Mouse (Mus musculus) embryo, embryonic 10 days (tissue): ENCODE measurements around the gene Gm38392.
A peak's percentile ranks its signal among the peaks of the same experiment; 100 is the strongest.
"Not testable (repeated sequence)": the region's sequence is repeated elsewhere in the genome, so short reads cannot be mapped to it uniquely, and the experiment has no call there.

Experiments
- DNase-seq: peaks from one replicate; pipeline ENCODE4 v3.0.0-alpha.2; 2015; ENCODE audit warnings: low spot score

Gene Gm38392

GRCm38 (mm10) chr3:88287110-88287509, at the start of gene Gm38392:
Gene Gm38392 (minus strand): TSS chr3:88287210.
- no peak for DNase-seq

GRCm38 (mm10) chr3:88336058-88337013, 49.3 kb upstream of the Gm38392 start, which contains the start of the genes Tmem79 and Smg5:
Gene Tmem79 (minus strand): TSS chr3:88336148.
Gene Smg5 (plus strand): TSS chr3:88336260.
- DNase-seq = peak; percentile 98

GRCm38 (mm10) chr3:88335436-88336053, 48.5 kb upstream of the Gm38392 start:
- no peak for DNase-seq

- peak; percentile 10 for DNase-seq
These were observed 48.0 kb upstream of the Gm38392 start for GRCm38 (mm10) chr3:88334902-88335435.

- DNase-seq = no peak
These were observed 47.1 kb upstream of the Gm38392 start for GRCm38 (mm10) chr3:88334029-88334658.

GRCm38 (mm10) chr3:88331282-88331681, 44.3 kb upstream of the Gm38392 start:
- peak; percentile 69 for DNase-seq

- no peak for DNase-seq
These were observed 41.9 kb upstream of the Gm38392 start for GRCm38 (mm10) chr3:88328956-88329355.

GRCm38 (mm10) chr3:88324951-88325405, 38.0 kb upstream of the Gm38392 start, which contains the start of gene Glmp:
Gene Glmp (plus strand): TSS chr3:88325023.
- peak; percentile 82 for DNase-seq

GRCm38 (mm10) chr3:88299172-88299571, 12.2 kb upstream of the Gm38392 start:
- DNase-seq = no peak

- DNase-seq = no peak
These were observed 10.4 kb upstream of the Gm38392 start for GRCm38 (mm10) chr3:88297321-88297851.

GRCm38 (mm10) chr3:88296561-88297318, 9.7 kb upstream of the Gm38392 start, which contains the start of the genes Tsacc and Cct3:
Gene Tsacc (minus strand): TSS chr3:88296999.
Gene Cct3 (plus strand): TSS chr3:88297116.
- peak; percentile 98 for DNase-seq

GRCm38 (mm10) chr3:88296110-88296560, 9.1 kb upstream of the Gm38392 start:
- DNase-seq = no peak

- DNase-seq = not testable (repeated sequence)
These were observed 8.3 kb upstream of the Gm38392 start for GRCm38 (mm10) chr3:88295272-88295671.

GRCm38 (mm10) chr3:88291970-88292369, 5.0 kb upstream of the Gm38392 start:
- peak; percentile 33 for DNase-seq

- DNase-seq = not testable (repeated sequence)
These were observed 1.2 kb upstream of the Gm38392 start for GRCm38 (mm10) chr3:88288133-88288713.

GRCm38 (mm10) chr3:88285565-88285895, 1.5 kb downstream of the Gm38392 start:
- DNase-seq = not testable (repeated sequence)

- not testable (repeated sequence) for DNase-seq
These were observed 2.0 kb downstream of the Gm38392 start for GRCm38 (mm10) chr3:88284815-88285564.

GRCm38 (mm10) chr3:88281141-88281916, 5.7 kb downstream of the Gm38392 start:
- DNase-seq = not testable (repeated sequence)

GRCm38 (mm10) chr3:88280035-88280434, 7.0 kb downstream of the Gm38392 start:
- DNase-seq = no peak
